Mouse (Mus musculus) B cell, adult (primary cell): ENCODE data around the gene Ptprs. TPM values are rescaled to one million over a fixed set of nuclear protein-coding genes. Genes with fewer than 3 reads are reported as not detected.

Experiments used
- total RNA-seq: library from RNA; stranded (reverse); gene quantifications from 4 replicates; pipeline ENCODE4 v1.2.4, GENCODE M21; 2023; ENCODE audit not compliant: inconsistent age

Gene Ptprs
- 15.5 to 29.4 TPM (median 18.4 TPM) in 4 replicates for total RNA-seq

GRCm38 (mm10) chr17:56476402-56476752 lies at the start of gene Ptprs:
Gene Ptprs (minus strand): TSS chr17:56476483.

GRCm38 (mm10) chr17:56512310-56512709 lies 36.0 kb upstream of the Ptprs start, which contains the start of gene Znrf4:
Gene Znrf4 (minus strand): TSS chr17:56512431.

Other genes starting within 250 kb of the Ptprs start
- gene Fem1a, start 219.7 kb downstream of the Ptprs start, total RNA-seq: 27.2 to 30.4 TPM (median 28.6 TPM) in 4 replicates
- gene Ticam1, start 199.7 kb downstream of the Ptprs start, total RNA-seq: 22.7 to 27.2 TPM (median 25.2 TPM) in 4 replicates
- 11.6 to 16.2 TPM (median 15.4 TPM) in 4 replicates for gene Plin3, start 183.6 kb downstream of the Ptprs start, total RNA-seq
- not detected in 4 replicates for gene Arrdc5, start 176.2 kb downstream of the Ptprs start, total RNA-seq
- 13.7 to 22.6 TPM (median 17.5 TPM) in 4 replicates for gene Uhrf1, start 173.2 kb downstream of the Ptprs start, total RNA-seq
- gene Kdm4b, start 150.4 kb downstream of the Ptprs start, total RNA-seq: 66.1 to 73.1 TPM (median 68.8 TPM) in 4 replicates
- not detected in 4 replicates for gene Znrf4, start 35.9 kb upstream of the Ptprs start, total RNA-seq
- 9.3 to 13.0 TPM (median 12.5 TPM) in 4 replicates for gene Gm20219, start 77.9 kb upstream of the Ptprs start, total RNA-seq
- 536 to 604 TPM (median 575 TPM) in 4 replicates for gene Safb2, start 108.1 kb upstream of the Ptprs start, total RNA-seq
- 297 to 331 TPM (median 301 TPM) in 4 replicates for gene Safb, start 108.3 kb upstream of the Ptprs start, total RNA-seq
- gene 2410015M20Rik, start 133.3 kb upstream of the Ptprs start, total RNA-seq: 84.7 to 87.7 TPM (median 86.4 TPM) in 4 replicates
- gene Rpl36, start 136.9 kb upstream of the Ptprs start, total RNA-seq: 1,456 to 1,526 TPM (median 1,498 TPM) in 4 replicates
- 58.0 to 61.7 TPM (median 59.7 TPM) in 4 replicates for gene Lonp1, start 150.4 kb upstream of the Ptprs start, total RNA-seq
- not detected in 4 replicates for gene Catsperd, start 151.7 kb upstream of the Ptprs start, total RNA-seq
- gene Ranbp3, start 196.8 kb upstream of the Ptprs start, total RNA-seq: 94.6 to 110 TPM (median 99.9 TPM) in 4 replicates
- 56.7 to 70.9 TPM (median 65.4 TPM) in 4 replicates for gene Ndufa11, start 241.3 kb upstream of the Ptprs start, total RNA-seq
- gene Vmac, start 241.5 kb upstream of the Ptprs start, total RNA-seq: 10.8 to 21.5 TPM (median 16.6 TPM) in 4 replicates